Mouse (Mus musculus): ENCODE measurements at regions not wholly inside any gene's neighbourhood (a gene's known extent, or its start where the extent isn't known, plus 50 kb on each side); places are given as distances from the start of the nearest gene placed in this dataset.

DNA sequence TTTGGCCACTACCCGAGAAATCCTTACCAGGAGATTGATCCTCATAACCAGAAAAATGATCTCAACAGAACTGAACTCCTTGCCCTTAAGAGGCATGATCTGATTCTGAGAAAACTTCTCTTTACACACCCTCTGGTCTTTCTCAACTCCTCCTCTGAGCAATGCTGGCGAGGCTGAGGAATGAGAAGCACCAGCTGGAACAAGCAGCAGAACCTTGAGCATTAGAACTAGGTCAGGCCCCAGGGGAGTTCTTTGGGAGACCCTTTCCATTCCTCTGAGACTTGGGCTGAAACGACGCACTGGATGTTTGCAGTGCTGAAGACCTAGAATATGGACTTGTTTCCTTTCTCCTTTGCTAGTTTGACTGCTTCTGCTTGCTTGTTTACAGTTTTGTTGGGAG is 224.6 kb upstream of the Ar start:
- DNase-seq (ENCODE audit: inconsistent age in 2 of 2, low spot score in 1 of 2): peak; percentile 12 to 55

DNA sequence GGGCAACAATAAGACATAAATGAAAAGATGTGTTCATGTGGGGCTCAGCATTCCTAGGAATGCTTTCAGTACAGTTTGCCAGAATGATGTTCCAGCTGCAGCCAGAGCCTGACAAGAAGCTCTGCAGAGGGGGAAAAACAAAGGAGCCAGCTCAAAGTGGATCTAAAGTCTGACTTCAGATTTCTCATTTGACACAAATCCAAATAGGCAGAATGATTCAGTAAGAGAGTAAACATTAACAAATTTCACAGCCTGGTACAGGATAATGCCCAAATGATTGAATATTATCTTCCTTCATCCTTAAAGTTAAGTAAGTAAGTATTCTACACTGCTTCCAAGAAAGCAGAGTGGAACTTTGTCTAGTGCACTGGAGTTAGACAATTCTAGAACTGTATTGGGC is 224.2 kb upstream of the Ar start:
- DNase-seq (ENCODE audit: inconsistent age in 2 of 2, low spot score in 1 of 2): peak; percentile 5 to 42

DNA sequence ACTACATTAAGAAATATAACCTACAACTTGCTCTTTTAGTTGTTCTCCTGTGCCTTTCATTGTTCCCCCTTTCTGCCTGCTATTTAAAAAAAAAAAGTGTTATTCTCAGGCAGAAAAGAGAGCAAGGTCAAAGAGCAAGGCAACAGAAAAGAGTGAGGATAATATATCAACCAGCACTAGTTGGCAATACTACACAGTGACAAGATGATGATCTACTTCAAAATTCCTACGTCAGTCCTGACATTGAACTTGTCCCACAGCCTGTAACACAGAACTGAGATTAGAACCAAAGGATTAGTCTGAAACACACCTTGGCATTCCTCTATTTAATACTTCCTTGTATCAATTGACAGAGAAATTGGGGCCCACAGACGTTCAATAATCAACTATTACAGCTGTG is 222.8 kb upstream of the Ar start:
- DNase-seq (ENCODE audit: inconsistent age in 2 of 2, low spot score in 1 of 2): peak in 1 of 2 experiments; percentile 56

Data from adrenal gland, adult (tissue).